Mouse (Mus musculus) testis, postnatal 10 days (tissue): ENCODE results near the gene Cacna2d2.
A peak's percentile ranks its signal among the peaks of the same experiment; 100 is the strongest.

Experiments used
- DNase-seq: peaks from one replicate; pipeline ENCODE4 v3.0.0; 2021; ENCODE audit warnings: low spot score

Cacna2d2 gene

DNA sequence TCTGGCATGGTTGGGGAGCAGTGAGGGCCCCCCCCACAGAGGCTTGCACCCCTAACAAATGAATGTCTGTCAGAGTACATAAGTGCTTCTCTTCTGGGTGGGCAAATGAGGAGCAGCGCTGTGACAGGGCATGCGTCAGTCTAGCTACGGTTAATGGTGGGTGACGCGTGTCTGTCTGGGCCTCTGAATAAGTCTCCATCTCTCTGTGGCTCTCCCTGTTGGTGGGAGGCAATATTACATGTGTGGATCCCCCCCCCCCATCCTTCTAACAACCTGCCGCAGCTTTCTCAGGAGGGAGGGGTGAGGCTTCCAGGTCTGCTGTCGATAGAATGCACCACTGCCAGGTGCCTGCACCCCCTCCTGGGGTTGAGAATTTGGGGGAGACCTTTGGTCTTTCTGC, 3.7 kb downstream of the Cacna2d2 start:
- DNase-seq, result no peak

DNA sequence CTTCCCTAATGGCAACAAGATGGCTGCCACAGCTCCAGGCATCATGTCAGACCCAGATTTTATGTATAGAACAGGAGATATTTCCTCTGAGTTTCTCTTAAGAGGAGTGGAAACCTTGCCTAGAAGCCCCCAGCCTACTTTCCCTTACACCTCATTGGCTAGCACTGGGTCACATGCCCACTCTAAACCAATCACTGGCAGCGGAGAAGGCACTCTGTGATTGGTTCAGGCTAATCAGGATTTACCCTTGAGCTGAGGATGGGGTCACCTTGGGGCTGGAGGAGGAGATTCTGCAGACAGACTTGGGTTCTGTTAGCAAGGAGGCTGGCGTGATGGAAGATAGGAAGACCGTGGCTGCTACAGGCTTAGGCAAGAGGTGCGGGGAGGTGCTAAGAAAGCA, 10.0 kb downstream of the Cacna2d2 start:
- DNase-seq, result no peak

DNA sequence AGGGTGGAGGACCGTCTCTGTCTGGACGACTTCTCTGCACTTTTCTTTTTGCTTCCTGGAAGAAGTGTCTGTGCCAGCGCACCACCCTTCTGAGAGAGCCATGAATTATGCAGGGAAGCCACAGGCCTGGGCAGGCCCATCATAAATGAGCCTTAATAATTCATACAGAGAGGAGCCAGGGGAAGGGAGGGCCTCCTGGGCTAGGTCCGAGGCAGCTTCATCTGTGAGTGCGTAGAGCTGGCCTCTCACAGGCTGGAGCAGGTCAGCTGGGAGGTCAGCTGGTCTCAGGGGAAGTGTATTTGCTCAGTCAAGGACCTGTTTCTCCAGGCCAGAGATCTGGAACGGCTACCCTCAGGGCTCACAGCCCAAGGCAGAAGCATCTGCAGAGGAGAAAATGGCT, 17.7 kb downstream of the Cacna2d2 start:
- DNase-seq, result no peak

DNA sequence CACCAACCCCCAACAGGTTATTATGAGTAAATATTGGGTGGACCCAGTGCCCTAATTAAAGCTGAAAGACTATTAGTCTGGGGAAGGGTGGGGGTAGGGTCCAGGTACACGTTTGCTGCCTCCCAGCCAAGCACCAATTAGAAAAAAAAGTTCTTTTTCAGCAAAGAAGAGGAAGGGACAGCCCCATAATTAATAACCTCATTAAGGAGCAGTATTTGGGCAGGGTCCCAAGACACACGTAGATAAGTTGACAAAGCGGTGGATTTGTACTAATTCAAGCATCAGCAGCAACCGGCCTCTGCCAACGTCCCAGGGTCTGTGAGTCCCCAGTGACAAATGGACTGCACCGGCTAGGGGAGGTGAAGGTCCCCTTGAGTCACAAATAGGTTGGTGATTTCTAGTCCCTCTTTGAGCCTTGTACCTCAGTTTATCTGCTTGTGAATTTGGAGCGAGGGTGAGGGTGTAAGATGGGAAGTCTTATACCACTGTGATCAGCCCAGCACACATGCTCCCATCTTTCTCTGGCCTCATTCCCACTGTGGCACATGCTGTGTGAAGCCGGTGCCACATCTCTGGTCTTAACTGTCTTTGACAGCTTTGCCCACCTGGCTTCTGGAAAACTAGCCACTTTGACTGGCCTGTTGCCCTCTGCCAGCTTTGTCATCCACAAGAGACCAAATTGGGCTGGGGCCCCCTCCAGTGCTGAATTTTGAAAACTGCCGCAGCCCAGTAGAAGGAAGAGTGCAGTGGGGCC, 20.3 kb downstream of the Cacna2d2 start:
- no peak for DNase-seq

DNA sequence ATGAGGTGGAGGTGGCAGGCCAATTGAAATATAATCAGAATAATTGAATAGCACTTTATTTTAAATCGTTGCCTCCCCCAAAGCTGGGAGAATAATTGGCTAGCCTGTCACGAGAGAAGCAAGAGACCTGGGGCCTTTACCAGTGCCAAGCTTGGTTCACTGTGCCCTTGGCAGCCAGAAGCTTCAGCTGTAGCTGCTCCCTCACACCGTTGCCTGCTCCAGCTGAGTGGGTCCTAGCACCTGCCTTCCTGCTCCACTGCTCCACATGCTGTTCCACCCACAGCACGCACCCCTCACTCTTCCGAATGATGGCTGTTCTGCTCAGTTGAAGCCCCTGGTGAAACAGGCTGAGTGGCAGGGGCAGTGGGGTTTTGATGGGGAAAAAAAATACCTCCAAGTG, 21.5 kb downstream of the Cacna2d2 start:
- no peak for DNase-seq

DNA sequence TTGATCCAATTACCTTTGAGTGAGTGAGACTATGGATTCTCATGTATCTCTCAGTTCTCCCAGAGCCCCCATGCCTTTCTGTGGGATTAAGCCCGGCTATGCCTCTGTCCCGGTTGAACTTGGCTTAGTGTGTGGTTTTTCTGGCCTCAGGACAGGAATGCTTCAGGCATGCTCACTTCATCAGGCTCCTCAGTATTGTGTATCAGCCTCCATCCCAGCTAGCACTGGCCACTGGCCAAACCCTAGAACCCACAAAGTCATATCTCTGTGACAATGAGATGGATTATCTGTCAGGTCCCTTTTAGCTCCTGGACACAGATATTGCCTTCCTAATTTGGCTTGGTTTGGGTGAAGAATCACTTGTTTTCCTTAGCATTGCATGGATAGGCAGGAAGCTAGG, 23.5 kb downstream of the Cacna2d2 start:
- DNase-seq, result no peak

DNA sequence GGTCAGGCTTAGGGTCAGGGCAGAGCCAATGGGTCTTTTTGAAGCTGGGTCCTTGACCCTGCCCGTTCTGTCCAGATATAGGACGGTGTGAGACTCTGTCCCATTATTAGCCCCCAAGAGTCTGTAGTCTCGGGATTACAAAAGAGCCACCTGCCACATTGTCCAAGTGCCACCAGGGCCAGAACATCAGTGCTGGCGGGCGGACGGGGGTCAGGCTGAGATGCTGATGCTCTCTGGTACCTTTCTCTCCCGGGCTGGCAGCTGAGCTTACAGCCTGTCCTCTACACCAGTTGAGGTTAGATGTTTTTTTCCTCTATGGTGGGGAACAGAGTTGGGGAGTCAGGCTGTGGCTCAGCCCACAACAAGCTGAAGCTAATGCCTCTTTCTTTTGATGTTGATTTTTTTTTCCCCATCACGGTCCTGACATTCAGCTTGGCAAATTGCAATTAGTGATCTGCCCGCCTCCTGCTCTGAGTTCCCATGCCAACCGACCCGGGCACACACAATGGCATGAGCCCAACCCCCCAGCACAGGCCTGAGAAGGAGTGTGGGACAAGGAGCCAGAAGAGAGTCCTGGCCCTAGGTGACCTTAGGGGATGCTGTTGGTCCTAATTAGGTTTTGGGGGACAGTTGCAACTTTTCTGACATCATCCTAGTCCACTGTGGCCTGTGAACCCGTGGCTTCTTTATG, 25.2 kb downstream of the Cacna2d2 start:
- DNase-seq, result no peak

DNA sequence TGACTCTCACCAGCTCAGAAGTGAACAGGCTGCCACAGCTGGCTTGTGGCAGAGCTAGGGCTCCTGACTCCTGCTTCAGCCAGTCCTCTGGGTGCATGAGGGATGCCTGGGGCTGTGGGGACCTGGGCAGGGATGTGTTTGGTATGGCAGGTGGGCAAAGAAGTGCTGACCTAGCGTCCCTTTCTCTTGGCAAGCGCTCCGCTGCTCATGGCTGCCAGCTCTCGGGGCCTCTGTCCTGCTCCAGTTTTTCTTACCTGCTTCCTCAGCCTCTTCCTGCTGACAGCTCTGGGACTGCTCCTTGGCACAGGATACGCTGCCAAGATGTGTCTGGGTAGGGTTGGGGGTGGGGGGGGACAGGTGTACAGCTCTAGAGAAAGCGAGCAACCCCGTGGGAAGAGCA, 28.5 kb downstream of the Cacna2d2 start:
- DNase-seq, result no peak

DNA sequence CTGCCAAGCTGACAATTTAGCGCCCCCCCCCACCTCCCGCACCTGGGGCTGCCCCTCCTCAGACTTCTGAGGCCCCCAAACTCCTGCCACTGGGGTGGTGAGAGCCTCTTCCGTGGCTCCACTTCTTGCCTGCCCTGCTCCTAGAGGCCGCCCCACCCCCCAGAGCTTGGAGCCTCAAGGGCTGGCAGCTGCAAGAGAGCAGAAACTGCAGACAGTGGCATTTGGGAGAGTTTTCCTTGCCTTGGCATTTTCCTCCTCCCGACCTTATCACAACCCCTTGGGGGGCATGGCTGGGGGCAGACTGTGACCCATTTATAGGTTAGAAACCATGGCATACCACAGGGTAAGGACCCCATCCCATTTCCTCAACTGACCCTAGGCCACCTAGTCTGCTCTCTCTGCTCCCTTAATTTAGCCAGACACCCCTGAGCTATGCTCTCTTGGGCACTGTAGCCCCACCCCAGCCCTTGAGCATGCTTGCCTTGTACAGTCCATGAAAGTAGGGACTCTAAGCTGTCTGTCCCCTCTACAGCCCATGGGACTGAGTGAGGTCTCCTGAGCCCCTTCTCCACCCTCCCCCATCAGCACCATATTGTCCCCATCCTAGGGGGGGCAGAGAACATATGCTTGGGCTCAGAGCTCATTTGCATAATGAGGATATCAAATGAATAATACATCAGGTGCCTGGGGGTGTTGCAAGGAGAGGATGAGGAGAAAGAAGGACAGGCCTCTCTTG, 29.2 kb downstream of the Cacna2d2 start:
- no peak for DNase-seq

DNA sequence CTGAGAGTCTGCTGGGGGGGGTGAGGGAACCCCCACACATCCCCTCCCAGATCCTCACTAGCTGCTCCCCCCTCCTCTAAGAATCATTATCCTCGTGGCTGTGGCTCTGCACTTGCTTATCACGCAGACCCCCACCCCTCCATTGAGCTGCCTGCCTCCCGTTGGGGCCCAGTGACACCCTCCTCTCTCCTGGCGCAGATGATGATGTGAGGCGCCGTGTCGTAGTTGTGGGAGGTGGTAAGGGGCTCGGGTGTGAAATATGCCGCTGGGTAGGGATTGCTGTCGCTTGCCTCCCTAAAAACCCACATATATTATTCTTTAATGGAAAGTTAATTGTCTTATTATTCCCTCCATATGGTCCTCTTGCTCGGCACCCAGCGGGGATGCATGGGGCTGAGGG, 31.0 kb downstream of the Cacna2d2 start:
- no peak for DNase-seq

DNA sequence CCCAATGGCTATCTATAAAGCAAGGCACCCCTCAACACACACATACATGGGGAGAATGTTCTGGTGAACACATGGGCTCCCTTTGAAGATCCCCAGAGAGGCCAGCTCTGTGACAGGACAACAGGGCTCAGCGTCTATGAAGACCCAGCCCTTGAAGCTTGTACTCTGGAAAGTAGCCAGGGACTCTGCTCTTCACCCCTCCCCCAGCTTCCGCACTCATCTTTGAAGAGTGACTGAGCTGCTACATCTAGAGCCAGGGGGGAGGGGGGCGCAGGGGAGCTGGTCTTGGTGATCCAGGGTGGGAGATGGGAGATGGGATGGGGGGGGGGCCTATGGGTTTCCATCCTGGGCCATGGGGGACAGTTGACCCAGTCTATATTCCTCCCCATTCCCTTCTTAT, 33.1 kb downstream of the Cacna2d2 start:
- no peak for DNase-seq

DNA sequence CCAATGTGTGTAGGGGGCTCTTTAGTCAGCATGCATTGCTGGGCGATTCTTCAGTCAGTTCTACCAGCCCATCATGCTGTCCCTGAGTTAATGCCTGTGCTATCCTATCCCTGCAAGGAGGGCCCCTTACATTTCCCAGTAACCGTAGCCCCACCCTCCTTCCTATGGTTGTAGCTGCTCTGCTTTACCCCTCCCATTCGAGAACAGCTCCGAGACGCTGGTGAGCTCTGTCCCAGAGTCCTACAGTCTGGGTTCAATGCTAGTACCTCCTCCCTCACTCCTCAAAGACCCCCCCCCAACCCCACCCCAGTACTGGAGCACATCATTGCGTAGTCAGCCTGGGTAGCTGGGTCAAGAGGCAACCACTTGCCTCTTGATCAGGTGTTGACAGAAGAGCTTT, 35.4 kb downstream of the Cacna2d2 start:
- DNase-seq, result no peak

DNA sequence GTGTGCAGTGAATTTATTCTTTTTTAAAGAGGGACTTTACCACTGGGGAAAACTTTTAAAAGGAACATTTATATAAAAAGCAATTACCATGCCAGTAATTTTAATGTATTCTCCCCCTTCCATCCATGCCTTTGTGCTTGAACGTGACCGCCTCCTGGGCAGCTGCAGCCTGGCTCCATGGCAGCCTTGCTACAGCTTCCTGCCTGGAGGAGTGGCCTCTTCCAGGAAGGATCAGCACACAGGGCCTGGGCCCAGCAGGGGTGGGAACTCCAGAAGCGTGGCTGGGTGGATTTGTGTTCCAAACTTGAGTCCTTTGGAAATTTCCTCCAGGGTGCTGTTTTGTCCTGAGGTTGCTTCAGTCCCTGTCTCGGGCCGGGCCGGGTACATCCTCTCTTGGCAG, 35.9 kb downstream of the Cacna2d2 start:
- no peak for DNase-seq

DNA sequence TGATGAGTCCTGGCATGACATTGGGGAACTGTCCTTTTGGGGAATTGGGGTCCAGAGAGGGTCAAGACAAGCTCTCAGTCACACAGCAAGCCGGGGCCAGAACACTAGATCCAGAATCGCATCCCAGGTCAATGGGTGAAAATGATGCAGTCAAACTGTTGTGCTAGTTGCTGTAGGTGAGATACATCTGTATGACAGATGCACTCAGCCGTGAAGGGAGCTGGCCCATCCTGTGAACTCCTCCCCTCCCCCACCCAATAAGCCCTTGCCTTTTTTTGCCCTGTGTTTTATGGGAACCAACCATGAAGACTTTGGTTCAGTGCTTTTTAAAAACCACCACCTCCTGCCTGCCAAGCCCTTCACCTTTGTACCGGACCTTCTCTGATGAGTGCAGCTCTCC, 43.5 kb downstream of the Cacna2d2 start:
- DNase-seq, result no peak

DNA sequence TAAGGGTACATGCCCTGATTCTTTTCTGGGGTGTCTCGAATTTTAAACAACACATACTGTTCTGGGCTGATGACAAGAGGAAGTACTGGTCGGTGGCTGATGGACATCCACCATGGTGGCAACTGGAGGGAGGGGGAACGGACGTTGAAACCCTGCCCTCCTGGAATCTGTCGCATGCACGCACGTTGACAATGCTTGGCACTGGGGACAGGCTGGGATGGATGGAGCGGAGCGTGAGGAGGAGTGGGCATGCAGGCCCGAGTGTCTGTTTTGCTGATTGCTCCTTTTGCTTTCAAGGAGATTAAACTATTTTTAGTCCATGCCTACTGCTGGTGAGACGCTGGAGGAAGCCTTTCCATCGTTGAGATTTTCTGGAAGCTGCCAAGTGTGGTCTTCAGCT, 43.9 kb downstream of the Cacna2d2 start:
- no peak for DNase-seq

DNA sequence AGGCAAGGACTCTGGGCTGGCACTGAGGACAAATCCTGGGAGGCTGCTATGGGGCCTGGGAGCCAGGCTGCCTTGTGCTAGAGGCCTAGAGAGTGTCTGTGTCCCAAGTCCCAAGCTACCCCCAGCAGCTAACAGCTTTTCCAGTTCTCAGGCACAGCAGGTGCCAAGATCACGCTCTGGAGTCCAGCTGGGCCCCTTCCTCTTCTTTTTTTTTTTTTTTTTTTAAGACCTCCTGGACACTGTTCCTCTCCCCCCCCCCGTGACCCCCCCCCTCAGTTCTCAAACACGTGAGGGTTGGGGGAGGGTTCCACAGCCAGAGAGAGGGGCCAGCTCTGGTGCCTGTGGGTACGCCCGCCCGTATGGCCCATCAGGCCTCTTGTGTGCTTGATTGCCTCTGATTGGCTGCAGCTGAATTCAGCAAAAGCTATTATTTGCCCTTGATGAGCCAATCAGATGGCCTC, 45.6 kb downstream of the Cacna2d2 start:
- DNase-seq, result no peak

DNA sequence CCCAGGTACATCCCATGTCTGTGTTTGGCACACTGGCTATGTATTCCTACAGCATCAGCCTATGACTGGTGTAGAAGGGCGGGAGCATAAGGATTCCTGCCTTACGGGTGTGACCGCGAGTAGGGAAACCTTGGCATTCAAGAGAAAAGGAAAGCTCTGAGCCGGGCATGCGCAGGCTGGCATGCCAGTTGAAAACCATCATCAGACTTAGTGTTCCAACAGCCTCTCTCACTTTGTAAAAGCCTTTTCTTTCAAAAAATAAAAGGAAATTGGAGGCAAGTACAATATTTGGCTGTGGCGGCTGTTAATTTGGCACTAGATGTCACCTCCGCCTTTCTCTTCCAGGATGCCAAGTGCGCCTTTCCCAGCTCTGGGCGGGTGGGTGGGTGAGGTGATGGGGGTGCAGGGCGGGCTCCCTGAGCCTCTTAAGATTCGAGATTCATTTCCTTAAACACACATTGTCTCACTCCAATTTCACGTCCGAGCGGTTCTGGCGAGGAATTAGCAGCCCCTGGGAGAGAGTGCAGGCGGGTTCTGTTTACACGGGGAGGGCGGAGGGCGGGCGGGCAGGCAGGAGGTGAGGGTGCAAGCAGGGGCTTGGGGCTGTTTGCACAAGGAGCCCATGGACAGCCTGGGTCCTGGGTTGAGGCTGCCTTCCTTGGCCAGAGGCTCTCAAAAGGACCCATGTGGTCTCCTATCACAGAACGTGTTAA, 49.5 kb downstream of the Cacna2d2 start:
- DNase-seq, result no peak

DNA sequence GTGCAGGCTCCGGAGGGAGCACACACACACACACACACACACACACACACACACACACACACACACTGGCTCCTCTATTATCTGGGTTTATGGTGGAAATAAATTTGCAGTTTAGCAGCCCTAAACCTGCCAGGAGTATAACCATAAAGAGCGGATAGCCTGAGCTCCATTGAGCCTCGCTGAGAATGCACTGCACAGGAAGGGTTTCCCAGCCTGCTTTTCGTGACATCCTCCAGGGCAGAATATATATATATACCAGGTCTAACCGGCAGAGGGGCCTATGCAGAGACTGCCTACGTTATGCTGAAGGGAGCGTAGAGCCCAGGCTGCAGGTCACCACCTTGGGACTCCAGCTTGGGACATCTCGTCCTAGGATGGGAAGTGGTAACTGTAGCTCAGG, 52.0 kb downstream of the Cacna2d2 start:
- DNase-seq, result no peak

DNA sequence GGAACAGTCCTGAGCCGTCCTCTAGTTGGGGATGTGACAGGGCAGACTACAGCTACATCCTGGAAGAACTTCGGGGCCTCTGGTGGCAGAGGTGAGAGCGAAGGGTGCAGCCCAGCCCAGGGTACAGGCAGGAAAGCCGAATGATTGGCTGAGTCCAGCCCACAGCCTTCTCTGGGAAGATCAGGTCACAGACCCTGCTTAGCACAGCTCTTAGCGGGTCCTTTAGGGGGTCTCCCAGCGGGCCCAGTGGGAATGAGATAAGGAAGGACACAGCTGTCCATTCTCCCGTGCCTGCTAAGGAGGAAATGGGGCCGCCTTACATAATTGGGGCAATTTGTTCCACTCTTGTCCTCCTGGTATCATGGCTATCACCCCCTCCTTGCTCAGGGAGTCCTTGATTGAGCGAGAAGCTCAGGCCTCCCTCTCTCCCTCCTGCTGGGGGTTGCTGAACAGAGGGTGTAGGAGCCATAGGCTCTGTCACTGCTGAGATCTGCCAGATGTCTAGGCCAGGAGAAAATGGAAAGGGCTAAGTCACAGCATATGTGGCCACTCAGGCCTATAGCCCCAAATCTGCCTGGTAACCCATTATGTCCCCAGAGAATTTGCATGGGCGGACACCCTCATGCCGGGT, 52.6 kb downstream of the Cacna2d2 start:
- no peak for DNase-seq

DNA sequence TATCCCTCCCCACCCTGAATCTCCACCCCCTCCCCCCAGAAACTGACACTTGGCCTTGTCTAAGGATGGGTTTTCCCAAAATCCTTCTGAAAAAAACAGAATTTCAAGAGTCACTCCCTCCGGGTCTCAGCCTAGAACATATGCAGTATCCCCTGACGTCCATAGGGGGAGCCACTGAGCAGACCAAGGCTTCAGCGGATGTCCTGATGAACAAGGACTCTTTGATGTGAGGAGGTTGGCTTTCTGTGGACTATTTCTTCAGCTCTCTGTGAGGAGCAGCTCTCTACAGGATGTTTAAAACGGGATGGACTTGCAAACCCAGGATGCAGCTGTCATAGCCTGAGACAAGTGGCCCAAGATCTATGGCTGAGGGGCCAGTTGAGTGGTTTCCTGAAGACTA, 53.1 kb downstream of the Cacna2d2 start:
- DNase-seq, result peak; percentile 58

DNA sequence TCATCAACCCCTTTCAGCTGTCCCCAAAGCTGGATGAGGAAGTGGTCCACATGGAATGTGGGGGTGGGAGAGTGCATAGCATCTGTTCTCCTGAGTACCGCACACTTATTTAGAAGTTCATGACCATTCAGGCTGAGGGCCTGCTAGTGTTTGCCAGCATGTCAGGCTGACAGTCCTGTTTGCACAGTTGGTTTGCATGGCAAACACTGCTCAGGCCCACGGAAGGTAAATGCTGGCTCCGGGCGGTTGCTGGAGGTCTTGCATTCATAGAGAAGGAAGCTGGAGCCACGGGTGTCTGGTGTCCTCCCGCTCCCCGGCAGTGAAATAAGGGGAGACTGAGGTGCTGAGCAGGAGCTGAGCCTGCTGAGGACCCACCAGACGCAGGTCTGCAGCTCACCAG, 53.7 kb downstream of the Cacna2d2 start:
- DNase-seq, result no peak

DNA sequence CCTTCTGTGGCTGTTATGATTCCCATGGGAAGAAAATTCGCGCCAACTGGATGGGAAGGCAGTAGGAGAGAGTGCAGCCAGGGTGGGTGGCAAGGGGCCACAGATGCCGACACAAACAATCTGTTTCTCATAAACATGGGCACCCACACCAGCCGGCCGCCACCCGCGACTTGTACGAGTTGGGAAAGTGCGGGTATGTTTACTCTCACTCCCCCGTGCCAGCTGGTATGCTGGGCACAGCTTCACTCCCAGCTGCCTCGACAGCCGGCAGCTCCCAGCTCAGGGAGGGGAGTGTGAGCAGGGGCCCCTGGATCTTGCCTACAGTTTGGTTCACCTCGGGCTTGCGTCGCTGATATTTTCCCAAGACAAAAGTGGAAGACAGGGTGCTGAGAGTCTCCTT, 57.3 kb downstream of the Cacna2d2 start:
- no peak for DNase-seq
